Mouse (Mus musculus): ENCODE results near the gene Glce.
A peak's percentile ranks its signal among the peaks of the same experiment; 100 is the strongest.

Gene Glce

GRCm38 (mm10) chr9:62122508-62123215 lies at the start of gene Glce:
TSS of gene Glce (minus strand) at chr9:62122655.
- DNase-seq (ENCODE audit: low spot score), result peak; percentile 87

- DNase-seq (ENCODE audit: low spot score), result no peak
These were observed 49.8 kb upstream of the Glce start for GRCm38 (mm10) chr9:62172239-62172638.

GRCm38 (mm10) chr9:62170921-62171320 lies 48.5 kb upstream of the Glce start:
- no peak for DNase-seq (ENCODE audit: low spot score)

GRCm38 (mm10) chr9:62166621-62167020 lies 44.2 kb upstream of the Glce start:
- DNase-seq (ENCODE audit: low spot score), result no peak

- no peak for DNase-seq (ENCODE audit: low spot score)
These were observed 43.7 kb upstream of the Glce start for GRCm38 (mm10) chr9:62166186-62166585.

GRCm38 (mm10) chr9:62162889-62163291 lies 40.4 kb upstream of the Glce start:
- no peak for DNase-seq (ENCODE audit: low spot score)

- DNase-seq (ENCODE audit: low spot score), result no peak
These were observed 38.3 kb upstream of the Glce start for GRCm38 (mm10) chr9:62160788-62161187.

GRCm38 (mm10) chr9:62158746-62159145 lies 36.3 kb upstream of the Glce start:
- no peak for DNase-seq (ENCODE audit: low spot score)

GRCm38 (mm10) chr9:62155821-62156220 lies 33.4 kb upstream of the Glce start:
- DNase-seq (ENCODE audit: low spot score), result no peak

GRCm38 (mm10) chr9:62155400-62155799 lies 32.9 kb upstream of the Glce start:
- DNase-seq (ENCODE audit: low spot score), result no peak

GRCm38 (mm10) chr9:62154956-62155355 lies 32.5 kb upstream of the Glce start:
- DNase-seq (ENCODE audit: low spot score), result no peak

GRCm38 (mm10) chr9:62154551-62154950 lies 32.1 kb upstream of the Glce start:
- no peak for DNase-seq (ENCODE audit: low spot score)

GRCm38 (mm10) chr9:62153263-62153662 lies 30.8 kb upstream of the Glce start:
- DNase-seq (ENCODE audit: low spot score), result no peak

GRCm38 (mm10) chr9:62152506-62152905 lies 30.1 kb upstream of the Glce start:
- no peak for DNase-seq (ENCODE audit: low spot score)

- no peak for DNase-seq (ENCODE audit: low spot score)
These were observed 22.7 kb upstream of the Glce start for GRCm38 (mm10) chr9:62145198-62145597.

- DNase-seq (ENCODE audit: low spot score), result no peak
These were observed 21.0 kb upstream of the Glce start for GRCm38 (mm10) chr9:62143428-62143827.

GRCm38 (mm10) chr9:62139027-62139426 lies 16.6 kb upstream of the Glce start:
- no peak for DNase-seq (ENCODE audit: low spot score)

GRCm38 (mm10) chr9:62137259-62137658 lies 14.8 kb upstream of the Glce start:
- no peak for DNase-seq (ENCODE audit: low spot score)

- no peak for DNase-seq (ENCODE audit: low spot score)
These were observed 9.7 kb upstream of the Glce start for GRCm38 (mm10) chr9:62132005-62132782.

- DNase-seq (ENCODE audit: low spot score), result no peak
These were observed 8.3 kb upstream of the Glce start for GRCm38 (mm10) chr9:62130746-62131145.

- DNase-seq (ENCODE audit: low spot score), result no peak
These were observed 5.6 kb upstream of the Glce start for GRCm38 (mm10) chr9:62128056-62128455.

- DNase-seq (ENCODE audit: low spot score), result no peak
These were observed 3.6 kb upstream of the Glce start for GRCm38 (mm10) chr9:62125986-62126575.

GRCm38 (mm10) chr9:62124266-62124665 lies 1.8 kb upstream of the Glce start:
- no peak for DNase-seq (ENCODE audit: low spot score)
